Mouse (Mus musculus) heart, postnatal 4 days (tissue): Measurements from ENCODE around the gene Prim2. TPM values are rescaled to one million over a fixed set of nuclear protein-coding genes. Genes with fewer than 3 reads are reported as not detected.
"Not testable (repeated sequence)": the region's sequence is repeated elsewhere in the genome, so short reads cannot be mapped to it uniquely, and the experiment has no call there.

ENCODE experiments used
- DNase-seq: peaks from one replicate; pipeline ENCODE4 v3.0.0; 2021
- total RNA-seq, 2 experiments: library from RNA; stranded (reverse); gene quantifications; 2 replicates each; pipeline ENCODE4 v1.2.3; 2021

Gene Prim2
- total RNA-seq, 2 experiments from 2014 or later = 10.1 to 10.6 TPM

- no peak for DNase-seq
Measured at GRCm38 (mm10) chr1:33650875-33651274, 18.7 kb downstream of the Prim2 start.

GRCm38 (mm10) chr1:33649534-33650108 is 20.0 kb downstream of the Prim2 start:
- DNase-seq = no peak

DNA sequence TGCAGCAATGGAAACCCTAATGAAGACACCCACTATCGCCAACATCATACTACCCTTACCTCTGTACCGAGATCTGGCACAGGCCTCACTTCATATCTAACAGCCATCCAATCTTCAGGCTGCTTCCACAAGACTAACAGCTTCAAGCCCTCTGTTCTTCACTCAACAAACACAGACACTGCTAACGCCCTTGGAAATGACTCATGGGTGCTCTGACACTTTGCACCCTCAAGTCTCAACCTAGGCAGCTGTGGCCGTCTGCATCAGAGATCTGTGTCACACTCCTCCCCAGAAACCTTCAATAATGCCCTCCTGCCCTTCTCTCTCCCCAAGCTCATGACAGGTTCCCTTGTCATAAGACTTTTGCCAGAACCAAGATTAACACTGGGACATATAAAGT is 20.6 kb downstream of the Prim2 start:
- DNase-seq = no peak

GRCm38 (mm10) chr1:33647661-33648060 is 21.9 kb downstream of the Prim2 start:
- DNase-seq = no peak

DNA sequence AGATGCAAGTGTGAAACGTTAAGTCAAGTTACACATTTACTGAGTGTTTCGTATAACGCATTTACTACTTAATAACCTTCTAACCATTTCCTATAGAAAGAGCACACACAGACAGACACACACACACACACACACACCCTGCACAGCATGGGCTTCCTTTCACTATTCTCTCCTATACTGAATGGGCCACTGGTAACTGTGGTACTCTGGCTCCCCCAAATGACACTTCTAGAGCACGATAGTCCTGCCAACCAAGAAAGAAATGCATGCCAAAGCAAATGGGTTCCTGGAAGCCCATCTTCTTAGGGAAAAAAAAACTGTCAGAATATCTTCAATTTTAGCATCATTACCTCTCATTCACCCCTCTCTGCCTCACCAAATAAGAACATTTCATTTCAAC is 22.4 kb downstream of the Prim2 start:
- peak; percentile 17 for DNase-seq

- DNase-seq = no peak
Measured at GRCm38 (mm10) chr1:33645689-33646088, 23.9 kb downstream of the Prim2 start.

DNA sequence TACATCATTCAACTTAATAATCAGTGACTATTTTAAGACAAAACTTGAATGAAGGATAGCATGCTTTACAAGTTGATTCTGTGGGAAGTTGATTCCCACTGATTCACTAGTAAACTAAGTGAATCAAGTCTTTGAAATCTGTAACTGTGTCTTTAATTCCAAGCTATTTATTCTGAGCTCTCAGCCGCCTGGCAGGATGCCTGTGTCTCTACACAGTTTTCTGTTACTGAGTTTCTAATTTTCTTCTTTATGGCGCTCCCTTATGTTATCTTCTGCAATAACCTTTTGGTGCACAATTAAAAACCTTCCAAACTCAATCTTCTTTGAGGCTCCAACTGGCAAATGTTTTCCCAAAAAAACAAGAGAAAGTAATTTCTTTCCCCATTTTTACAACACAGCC is 28.5 kb downstream of the Prim2 start:
- DNase-seq = peak; percentile 23

DNA sequence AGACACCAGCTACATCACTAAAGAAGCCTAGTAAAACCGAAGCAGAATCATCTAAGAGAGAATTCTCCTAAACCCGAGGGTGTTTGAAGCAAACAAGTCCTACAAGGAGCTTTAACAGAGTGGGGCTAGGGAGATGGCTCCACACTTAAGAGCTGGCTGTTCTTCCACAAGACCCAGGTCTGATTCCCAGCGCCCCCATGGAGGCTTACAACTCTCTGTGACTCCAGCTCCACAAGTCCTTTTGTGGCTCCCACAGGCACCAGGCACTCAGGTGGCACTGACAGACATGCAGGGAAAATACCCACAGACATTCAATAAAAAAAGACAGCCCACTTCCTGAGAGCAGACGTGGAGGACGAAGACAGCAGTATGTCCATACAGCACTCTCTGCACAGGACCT is 29.5 kb downstream of the Prim2 start:
- DNase-seq = no peak

DNA sequence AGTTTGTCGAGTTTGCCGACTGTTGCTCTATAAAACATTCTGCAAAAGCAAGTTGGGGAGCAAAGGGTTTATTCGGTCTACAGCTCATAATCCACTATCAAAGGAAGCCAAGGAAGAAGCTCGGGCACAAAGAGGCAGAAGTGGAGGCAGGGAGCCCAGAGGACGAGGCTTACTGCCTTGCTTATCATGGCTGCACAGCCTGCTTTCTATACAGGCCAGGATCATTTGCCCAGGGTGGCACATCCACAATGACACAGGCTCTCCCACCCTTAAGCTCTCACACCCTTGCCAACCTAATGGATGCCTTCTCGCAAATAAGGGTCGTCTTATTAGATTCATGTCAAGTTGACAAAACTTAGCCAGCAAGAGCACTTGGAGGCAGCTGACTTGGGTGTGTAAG is 30.4 kb downstream of the Prim2 start:
- DNase-seq = no peak

GRCm38 (mm10) chr1:33637827-33638226 is 31.8 kb downstream of the Prim2 start:
- DNase-seq = no peak

DNA sequence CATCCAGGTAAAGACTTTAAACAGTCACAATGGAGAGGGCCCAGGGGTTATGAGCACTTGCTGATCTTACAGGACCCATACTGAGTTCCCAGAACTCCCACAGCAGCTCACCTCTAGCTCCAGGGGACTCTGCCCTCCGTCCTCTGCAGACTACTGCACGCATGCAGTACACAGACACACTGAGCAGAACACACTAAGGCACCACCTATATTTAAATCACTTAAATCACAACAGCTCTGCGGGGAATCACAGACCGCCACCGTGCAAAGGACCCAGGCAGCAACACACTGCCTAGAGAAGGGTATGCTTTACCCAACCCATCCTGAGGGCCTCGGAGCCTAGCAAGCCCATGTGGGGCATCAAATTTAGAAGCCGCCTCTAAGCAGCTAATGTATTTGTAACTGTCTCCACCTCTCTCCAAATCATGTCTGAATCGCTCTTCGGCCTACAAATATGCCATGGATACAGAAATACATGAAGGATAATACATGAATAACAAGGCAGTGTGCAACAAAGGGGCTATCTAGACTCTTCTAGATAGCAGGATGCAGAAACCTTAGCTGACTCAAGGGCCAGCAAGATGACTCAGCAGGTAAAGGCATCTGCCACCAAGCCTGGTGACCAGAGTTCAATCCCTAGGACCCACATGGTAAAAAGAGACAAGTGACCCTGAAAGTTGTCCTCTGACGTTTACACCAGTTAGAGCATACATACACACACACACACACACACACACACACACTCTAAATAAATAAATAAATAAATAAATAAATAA is 33.0 kb downstream of the Prim2 start:
- DNase-seq = no peak

- not testable (repeated sequence) for DNase-seq
Measured at GRCm38 (mm10) chr1:33631002-33631618, 38.5 kb downstream of the Prim2 start.

GRCm38 (mm10) chr1:33627803-33628202 is 41.8 kb downstream of the Prim2 start:
- DNase-seq = no peak

DNA sequence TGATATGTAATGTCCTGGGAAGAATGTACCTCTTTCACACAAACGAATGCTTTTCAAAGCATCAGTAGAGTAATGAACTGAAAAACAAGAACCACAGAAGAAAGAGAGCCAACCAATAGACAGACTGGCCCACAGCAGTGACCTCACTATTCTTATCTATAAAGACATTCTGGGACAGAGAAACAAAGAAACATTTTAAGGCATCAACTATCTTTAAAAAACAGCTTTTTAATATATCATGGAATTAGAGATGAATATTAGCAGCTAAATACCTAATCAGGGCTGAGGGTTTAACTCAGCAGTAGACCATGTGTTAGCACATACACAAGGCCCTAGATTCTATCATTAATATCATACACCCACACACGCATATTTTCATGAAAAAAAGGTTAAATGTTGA is 42.5 kb downstream of the Prim2 start:
- no peak for DNase-seq

- DNase-seq = no peak
Measured at GRCm38 (mm10) chr1:33624900-33625299, 44.7 kb downstream of the Prim2 start.

DNA sequence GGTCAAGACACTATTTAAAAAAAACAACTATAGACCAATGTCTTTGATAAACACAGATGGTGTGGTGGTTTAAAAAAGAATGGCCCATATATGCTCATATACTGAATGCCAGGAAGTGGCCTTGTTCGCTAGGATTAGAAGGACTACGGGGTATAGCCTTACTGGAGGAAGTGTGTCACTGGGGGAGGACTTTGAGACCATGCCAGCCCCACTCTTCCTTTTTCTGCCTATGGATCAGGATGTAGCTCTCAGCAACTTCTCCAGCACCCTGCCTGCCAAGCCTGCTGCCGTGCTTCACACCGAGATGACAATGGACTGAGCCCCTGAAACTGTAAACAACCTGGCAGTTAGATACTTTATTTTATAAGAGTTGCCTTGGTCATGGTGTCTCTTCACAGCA is 45.2 kb downstream of the Prim2 start:
- DNase-seq = no peak

GRCm38 (mm10) chr1:33621791-33622190 is 47.8 kb downstream of the Prim2 start:
- no peak for DNase-seq

GRCm38 (mm10) chr1:33620091-33620788 is 49.4 kb downstream of the Prim2 start:
- no peak for DNase-seq

DNA sequence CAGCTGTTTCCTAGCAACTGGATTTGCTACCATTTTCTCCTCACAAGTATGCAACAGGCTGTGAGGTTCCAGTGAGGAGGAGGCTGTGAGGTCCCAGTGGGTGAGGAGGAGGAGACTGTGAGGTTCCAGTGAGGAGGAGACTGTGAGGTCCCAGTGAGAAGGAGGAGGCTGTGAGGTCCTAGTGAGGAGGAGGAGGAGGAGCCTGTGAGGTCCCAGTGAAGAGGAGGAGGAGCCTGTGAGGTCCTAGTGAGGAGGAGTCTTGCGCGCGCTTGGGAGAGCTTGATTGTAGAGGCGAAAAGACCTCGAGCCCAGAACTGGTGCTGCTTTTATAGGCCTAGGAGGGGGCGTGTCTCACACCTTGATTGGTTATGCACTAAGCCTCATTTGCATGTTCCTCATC is 53.0 kb downstream of the Prim2 start:
- DNase-seq = not testable (repeated sequence)

DNA sequence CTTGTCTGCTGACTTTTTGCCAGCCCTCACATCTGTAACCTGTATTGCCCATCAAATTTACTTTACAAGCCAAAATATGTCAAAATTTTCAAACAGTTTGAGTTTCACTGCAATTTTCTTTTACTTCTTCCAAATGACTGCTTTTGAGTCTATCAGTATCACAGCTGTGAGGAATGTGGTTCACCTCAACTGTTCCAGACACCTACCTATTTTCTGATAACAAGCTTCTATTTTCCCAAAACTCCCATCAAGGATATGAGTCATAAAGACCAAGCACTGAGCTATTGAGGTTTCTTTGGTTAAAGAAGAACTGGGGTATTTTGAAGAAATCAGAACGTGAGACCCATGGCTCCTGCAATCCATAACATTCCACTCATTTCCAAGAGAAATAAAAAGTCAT is 57.5 kb downstream of the Prim2 start:
- DNase-seq = no peak

DNA sequence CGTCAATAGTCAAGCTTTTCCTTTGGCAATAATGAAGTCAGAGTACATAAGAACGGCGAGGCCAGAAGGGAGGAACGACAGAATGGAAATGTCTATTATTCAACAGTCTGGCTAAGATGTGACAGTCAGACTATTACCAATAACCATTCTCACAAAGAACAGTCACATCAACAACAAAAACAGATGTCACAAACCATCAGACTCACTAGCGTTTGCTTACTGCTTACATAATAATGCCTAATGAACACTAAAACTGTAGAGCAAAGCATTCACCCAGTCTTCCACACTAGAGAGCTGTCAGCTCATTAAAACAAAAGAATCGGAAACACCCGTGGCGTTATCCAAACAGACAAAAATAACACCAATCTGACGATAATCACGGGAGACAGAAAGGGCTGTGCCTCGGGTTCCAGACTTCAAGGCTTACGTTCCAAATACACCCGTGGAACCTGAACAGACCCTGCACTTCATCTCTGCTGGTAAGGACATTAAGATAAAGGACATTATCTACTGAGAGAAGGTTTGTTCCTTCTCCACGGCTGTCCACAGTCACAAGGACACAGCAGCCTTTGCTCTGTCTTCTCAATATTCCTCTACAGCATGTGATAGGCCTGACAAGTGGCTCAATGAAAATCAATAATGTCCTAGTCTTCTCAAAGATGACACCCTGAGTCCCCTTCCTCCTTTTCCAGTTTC is 59.4 kb downstream of the Prim2 start:
- no peak for DNase-seq

GRCm38 (mm10) chr1:33608133-33608532 is 61.5 kb downstream of the Prim2 start:
- DNase-seq = no peak
